18 mouse cellular contexts compared by ENCODE assay signal in the genomic region with DNA sequence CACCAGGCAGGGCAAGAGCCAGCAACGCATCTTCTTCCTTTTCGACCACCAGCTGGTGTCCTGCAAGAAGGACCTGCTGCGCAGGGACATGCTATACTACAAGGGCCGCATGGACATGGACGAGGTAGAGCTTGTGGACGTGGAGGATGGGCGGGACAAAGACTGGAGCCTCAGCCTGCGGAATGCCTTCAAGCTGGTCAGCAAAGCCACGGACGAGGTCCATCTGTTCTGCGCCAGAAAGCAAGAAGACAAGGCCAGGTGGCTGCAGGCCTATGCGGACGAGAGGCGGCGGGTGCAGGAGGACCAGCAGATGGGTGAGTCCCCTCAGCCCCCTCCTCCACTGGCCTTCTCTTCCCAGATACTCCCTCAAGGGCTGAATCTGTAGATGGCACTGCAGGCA. TPM values are rescaled to one million over a fixed set of nuclear protein-coding genes. Genes with fewer than 3 reads are reported as not detected.
DNase-seq lines count a peak whose midpoint lies in the region; ATAC-seq lines count a peak whose summit lies in the region.
"Had no signal": no experiment of that assay in that cellular context is flagged by ENCODE, and none has a peak within 500 bp of the region (broad histone marks: within the 10 kb centered on the region; RNA-seq: fewer than 3 reads in every experiment).

No protein-coding gene starts in this region.

- 81% methylated on average over 15 of the region's 15 CpGs for WGBS in kidney, embryonic 14.5 days

- H3K36me3 ChIP-seq in kidney, embryonic 14.5 days (ENCODE audit: control insufficient read depth, insufficient read depth, low read length), result peaks cover 53% of the 10 kb centered on the region

- H3K9me3 ChIP-seq in kidney, embryonic 14.5 days (ENCODE audit: control insufficient read depth, low read length), result no peaks in the 10 kb centered on the region
- H3K9me3 ChIP-seq: forebrain, embryonic 15.5 days; heart, embryonic 12.5 days; liver, embryonic 13.5 days; lung, embryonic 15.5 days had no signal

- no peak overlapping the region for H3K9ac ChIP-seq in kidney, embryonic 14.5 days (ENCODE audit: low read depth, low read length)
- H3K9ac ChIP-seq: forebrain, embryonic 15.5 days; heart, embryonic 12.5 days; liver, embryonic 13.5 days; lung, embryonic 15.5 days had no signal

- no peak for DNase-seq in kidney, postnatal 36 days
- peak; percentile 94 for DNase-seq in brain, adult 2 months (ENCODE audit: low read depth, low spot score)
- DNase-seq in cerebellum, adult 11 months, result peak; percentile 71
- peak; percentile 87 to 89 for DNase-seq in cerebellum, postnatal 14 days
- no peak for DNase-seq in adrenal gland, adult (ENCODE audit: inconsistent age in 2 of 2, low spot score in 1 of 2)
- no peak for DNase-seq in spleen, adult 12 weeks (ENCODE audit: low spot score)
- DNase-seq: liver, embryonic 13.5 days; right cerebral cortex, postnatal 25 days; thymus, adult 2 months had no signal

- no peak overlapping the region for H3K27ac ChIP-seq in kidney, embryonic 14.5 days (ENCODE audit: low read depth, low read length)
- H3K27ac ChIP-seq: forebrain, embryonic 15.5 days; layer of hippocampus, adult 2 months; liver, embryonic 13.5 days; lung, embryonic 15.5 days; macrophage had no signal

- no peak overlapping the region for H3K4me2 ChIP-seq in kidney, embryonic 14.5 days (replicated peaks; ENCODE audit: low read depth, low read length)
- H3K4me2 ChIP-seq: forebrain, embryonic 15.5 days; heart, embryonic 12.5 days; liver, embryonic 13.5 days; lung, embryonic 15.5 days; midbrain, embryonic 11.5 days had no signal

- H3K4me1 ChIP-seq in kidney, embryonic 14.5 days (ENCODE audit: control insufficient read depth, insufficient read depth, low read length), result no peaks in the 10 kb centered on the region
- H3K4me1 ChIP-seq: heart, embryonic 12.5 days; liver, embryonic 13.5 days; lung, embryonic 15.5 days had no signal

- ATAC-seq in kidney, embryonic 14.5 days (ENCODE audit: low FRiP score, low TSS enrichment), result 0 out of 2 replicates have a peak, but pooled peaks have one; percentile 24
- ATAC-seq: forebrain, embryonic 15.5 days had no signal

- no peak overlapping the region for H3K4me3 ChIP-seq in kidney, embryonic 14.5 days (ENCODE audit: low read length)
- H3K4me3 ChIP-seq: erythroblast, embryonic 14.5 days; forebrain, embryonic 15.5 days; heart, embryonic 12.5 days; layer of hippocampus, adult 2 months; liver, embryonic 13.5 days; lung, embryonic 15.5 days had no signal

- no peaks in the 10 kb centered on the region for H3K27me3 ChIP-seq in kidney, embryonic 14.5 days (ENCODE audit: control insufficient read depth, insufficient read depth, low read length)
- H3K27me3 ChIP-seq: forebrain, embryonic 15.5 days; heart, embryonic 12.5 days; liver, embryonic 13.5 days; lung, embryonic 15.5 days had no signal

RNA-seq across cellular contexts. Expression of a gene that starts 11.7 kb away (rescaled TPM):
- polyA plus RNA-seq in kidney, embryonic 14.5 days (2014; fragmentation: Nextera tagmentation; extraction: Ambion mirVana), result 0.46 TPM in 1 of 2 replicates, not detected in the other
- polyA plus RNA-seq: macrophage; midbrain, embryonic 11.5 days; neural tube, embryonic 14.5 days had no signal

RNA-seq across cellular contexts. Expression of a gene that starts 28.1 kb away (rescaled TPM):
- 16.3 and 26.5 TPM in 2 replicates for polyA plus RNA-seq in kidney, embryonic 14.5 days (2014; fragmentation: Nextera tagmentation; extraction: Ambion mirVana)

Comparison
In these comparisons a context has a peak if more than half of its experiments do, and no peak if none do; other contexts are left out.
1. DNase-seq: peak in brain, adult 2 months (single experiment), cerebellum, adult 11 months (single experiment) and cerebellum, postnatal 14 days (2 of 2); none in kidney, postnatal 36 days (0 of 2), adrenal gland, adult (0 of 2) and spleen, adult 12 weeks (single experiment).